Mouse (Mus musculus) kidney, postnatal 0 days (tissue): Measurements from ENCODE around the gene Wnt11. TPM values are rescaled to one million over a fixed set of nuclear protein-coding genes. Genes with fewer than 3 reads are reported as not detected.
A peak's percentile ranks its signal among the peaks of the same experiment; 100 is the strongest.

Experiments
- ATAC-seq: fragments of 200-750 bp; cut with Nextera tagmentation; replicated peaks from 2 replicates; pipeline ENCODE4 v1.8.0; 2017; ENCODE audit warnings: low read depth, moderate number of reproducible peaks, moderate TSS enrichment, moderate library complexity; ENCODE audit not compliant: low FRiP score
- DNase-seq: peaks from one replicate; pipeline ENCODE4 v3.0.0-alpha.2; 2016; ENCODE audit warnings: low spot score
- H3K27ac ChIP-seq: fragments of 300-500 bp; sonication (generic); 2 replicates; pipeline ENCODE4 v1.5.1; 2014; ENCODE audit warnings: mild to moderate bottlenecking
- H3K27me3 ChIP-seq: fragments of 300-500 bp; sonication (generic); 2 replicates; pipeline ENCODE4 v1.6.1; 2014; ENCODE audit warnings: low read length, mixed read lengths; ENCODE audit not compliant: insufficient read depth
- H3K36me3 ChIP-seq: fragments of 300-500 bp; sonication (generic); 2 replicates; pipeline ENCODE4 v1.6.1; 2014; ENCODE audit warnings: low read length, mixed read lengths; ENCODE audit not compliant: insufficient read depth
- H3K4me1 ChIP-seq: fragments of 300-500 bp; sonication (generic); replicated peaks from 2 replicates; pipeline ENCODE4 v1.6.1; 2014; ENCODE audit warnings: antibody characterized with exemption, low read length, mixed read lengths; ENCODE audit not compliant: insufficient read depth
- H3K4me2 ChIP-seq: fragments of 300-500 bp; sonication (generic); 2 replicates; pipeline ENCODE4 v1.6.1; 2014; ENCODE audit warnings: mild to moderate bottlenecking, low read length, moderate library complexity, mixed read lengths
- H3K4me3 ChIP-seq: fragments of 300-500 bp; sonication (generic); replicated peaks from 2 replicates; pipeline ENCODE4 v1.5.1; 2014; ENCODE audit warnings: low read depth, low read length
- H3K9ac ChIP-seq: fragments of 300-500 bp; sonication (generic); 2 replicates; pipeline ENCODE4 v1.6.1; 2014; ENCODE audit warnings: low read depth, low read length
- H3K9me3 ChIP-seq: fragments of 300-500 bp; sonication (generic); replicated peaks from 2 replicates; pipeline ENCODE4 v1.6.1; 2016; ENCODE audit warnings: low read length, inconsistent platforms, mixed read lengths
- CTCF ChIP-seq: IDR thresholded peaks from 2 replicates; pipeline ENCODE4 v1.5.1; 2016; ENCODE audit warnings: antibody characterized with exemption, low read depth, mild to moderate bottlenecking, moderate library complexity
- WGBS: fragments of 180-500 bp; shearing (Covaris S2); extraction: QIAGEN DNeasy Blood & Tissue Kit; methylation state at CpG from one replicate; pipeline ENCODE4 v1.1.7; 2014; 5-methylcytosine and 5-hydroxymethylcytosine counted together
- polyA plus RNA-seq: library from polyadenylated mRNA; unstranded; fragments of >200 nt; fragmentation: Nextera tagmentation; extraction: Ambion mirVana; gene quantifications from 2 replicates; pipeline ENCODE4 v1.2.1, GENCODE M21; 2015

Gene Wnt11
- polyA plus RNA-seq, 1 experiment from 2014 or later: 46.9 TPM

- Histone ChIP-seq H3K27me3 (no peaks in the 10 kb centered on the region), H3K9me3 (no peaks in the 10 kb centered on the region), H3K9ac (no peak overlapping the region), H3K4me3 (no peak overlapping the region), H3K4me1 (peaks cover 8% of the 10 kb centered on the region; the same call in 1 of the 2 replicates), H3K4me2 (no peak overlapping the region), H3K27ac (peak overlapping the region; percentile 58), H3K36me3 (no peaks in the 10 kb centered on the region)
- WGBS: 35% methylated on average over 4 of the region's 4 CpGs
- 0 out of 2 replicates have a peak, but pooled peaks have one; percentile 9 for TF ChIP-seq CTCF
- DNase-seq: peak; percentile 93
- peak; percentile 60; the same call in 1 of the 2 replicates for ATAC-seq
Measured at GRCm38 (mm10) chr7:98899815-98900214, 64.9 kb downstream of the Wnt11 start.

- H3K36me3 ChIP-seq: 0 out of 2 replicates have a peak, but pooled peaks cover 4% of the 10 kb centered on the region
- H3K27me3 ChIP-seq: no peaks in the 10 kb centered on the region
- H3K9me3 ChIP-seq: no peaks in the 10 kb centered on the region
- H3K9ac ChIP-seq: no peak overlapping the region
- peak; percentile 55 for TF ChIP-seq CTCF
- peaks cover 18% of the 10 kb centered on the region for H3K4me1 ChIP-seq
- DNase-seq (no peak), ATAC-seq (no peak)
- no peak overlapping the region for H3K4me3 ChIP-seq
- no peak overlapping the region for H3K27ac ChIP-seq
- no peak overlapping the region for H3K4me2 ChIP-seq
- WGBS: 100% methylated on average over 1 of the region's 1 CpGs
Measured at GRCm38 (mm10) chr7:98901120-98901519, 66.2 kb downstream of the Wnt11 start.

GRCm38 (mm10) chr7:98903884-98904283 is 69.0 kb downstream of the Wnt11 start:
- Histone ChIP-seq H3K4me3 (no peak overlapping the region), H3K27ac (0 out of 2 replicates have a peak overlapping the region, but pooled peaks have one; percentile 27), H3K9ac (no peak overlapping the region), H3K36me3 (0 out of 2 replicates have a peak, but pooled peaks cover 4% of the 10 kb centered on the region), H3K4me1 (peaks cover 22% of the 10 kb centered on the region), H3K27me3 (no peaks in the 10 kb centered on the region), H3K4me2 (no peak overlapping the region), H3K9me3 (no peaks in the 10 kb centered on the region)
- no peak for TF ChIP-seq CTCF
- 32% methylated on average over 5 of the region's 5 CpGs for WGBS
- ATAC-seq (no peak), DNase-seq (peak; percentile 71)

Other genes with a start within 250 kb of the Wnt11 start
- 14.1 and 17.3 TPM in 2 replicates for gene Emsy, start 178.3 kb upstream of the Wnt11 start, polyA plus RNA-seq
- 45.5 and 47.2 TPM in 2 replicates for gene Thap12, start 132.0 kb upstream of the Wnt11 start, polyA plus RNA-seq